Mouse (Mus musculus): ENCODE results near the gene Ddt. TPM values are rescaled to one million over a fixed set of nuclear protein-coding genes. Genes with fewer than 3 reads are reported as not detected.
A peak's percentile ranks its signal among the peaks of the same experiment; 100 is the strongest.

Gene Ddt
- polyA plus RNA-seq, 1 experiment from 2014 or later, result 55.9 TPM

DNA sequence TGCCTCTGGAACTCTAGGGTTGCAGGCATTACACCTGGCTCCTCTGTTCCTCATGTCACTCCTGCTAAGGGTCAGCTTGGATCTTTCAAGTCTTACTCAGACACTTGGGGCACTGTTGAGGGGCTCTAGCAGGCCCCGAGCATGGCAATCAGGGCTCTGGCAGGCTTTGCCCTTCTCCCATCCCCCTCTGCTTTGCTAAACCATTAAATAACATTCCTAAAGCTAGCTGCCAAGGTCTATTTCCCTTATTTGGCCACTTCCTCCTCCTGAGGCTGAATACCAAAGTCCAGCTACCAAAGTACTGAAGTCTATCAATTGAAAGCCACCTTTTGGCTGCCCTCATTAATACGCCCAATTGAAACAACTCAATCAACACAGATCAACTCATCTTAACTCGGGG lies 21.7 kb upstream of the Ddt start:
- Histone ChIP-seq H3K4me3 (replicated peaks; ENCODE audit: low read length) (no peak overlapping the region), H3K4me1 (replicated peaks; ENCODE audit: control insufficient read depth, insufficient read depth, low read length) (peaks cover 21% of the 10 kb centered on the region), H3K9me3 (ENCODE audit: control insufficient read depth, low read length) (no peaks in the 10 kb centered on the region), H3K9ac (replicated peaks; ENCODE audit: low read depth, low read length) (no peak overlapping the region), H3K4me2 (ENCODE audit: low read length) (no peak overlapping the region), H3K36me3 (ENCODE audit: control insufficient read depth, insufficient read depth) (no peaks in the 10 kb centered on the region), H3K27me3 (replicated peaks; ENCODE audit: control insufficient read depth, insufficient read depth, low read length) (no peaks in the 10 kb centered on the region; the same call in 1 of the 2 replicates), H3K27ac (ENCODE audit: low read length) (no peak overlapping the region)
- ATAC-seq, result no peak
- 23% methylated on average over 3 of the region's 3 CpGs for WGBS

DNA sequence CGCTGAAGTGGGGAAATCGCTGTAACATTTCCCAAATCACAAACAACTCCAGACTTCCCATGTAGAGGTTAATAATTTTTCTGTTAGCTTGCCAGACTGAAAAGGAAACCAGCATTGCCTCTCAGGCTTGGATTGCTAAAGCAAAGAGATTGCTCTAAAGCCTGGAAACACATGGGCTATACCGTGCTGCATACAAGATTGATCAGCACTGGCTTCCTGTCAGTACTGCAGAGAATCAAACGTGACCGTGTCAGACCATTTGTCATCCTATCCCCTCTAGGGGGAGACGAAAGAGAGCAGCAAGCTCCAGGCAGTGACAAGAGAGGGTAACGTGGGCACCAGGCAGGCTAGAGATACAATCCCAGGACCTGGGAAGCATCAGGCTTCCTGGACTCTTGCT lies 17.6 kb upstream of the Ddt start:
- ATAC-seq, result no peak
- 24% methylated on average over 7 of the region's 7 CpGs for WGBS
- H3K27ac ChIP-seq (ENCODE audit: low read length), result no peak overlapping the region
- H3K9ac ChIP-seq (replicated peaks; ENCODE audit: low read depth, low read length), result no peak overlapping the region
- no peaks in the 10 kb centered on the region for H3K27me3 ChIP-seq (replicated peaks; ENCODE audit: control insufficient read depth, insufficient read depth, low read length)
- no peak overlapping the region for H3K4me2 ChIP-seq (ENCODE audit: low read length)
- no peaks in the 10 kb centered on the region for H3K36me3 ChIP-seq (ENCODE audit: control insufficient read depth, insufficient read depth)
- H3K9me3 ChIP-seq (ENCODE audit: control insufficient read depth, low read length), result no peaks in the 10 kb centered on the region
- 0 out of 2 replicates have a peak, but pooled peaks cover 6% of the 10 kb centered on the region for H3K4me1 ChIP-seq (replicated peaks; ENCODE audit: control insufficient read depth, insufficient read depth, low read length)
- H3K4me3 ChIP-seq (replicated peaks; ENCODE audit: low read length), result no peak overlapping the region

DNA sequence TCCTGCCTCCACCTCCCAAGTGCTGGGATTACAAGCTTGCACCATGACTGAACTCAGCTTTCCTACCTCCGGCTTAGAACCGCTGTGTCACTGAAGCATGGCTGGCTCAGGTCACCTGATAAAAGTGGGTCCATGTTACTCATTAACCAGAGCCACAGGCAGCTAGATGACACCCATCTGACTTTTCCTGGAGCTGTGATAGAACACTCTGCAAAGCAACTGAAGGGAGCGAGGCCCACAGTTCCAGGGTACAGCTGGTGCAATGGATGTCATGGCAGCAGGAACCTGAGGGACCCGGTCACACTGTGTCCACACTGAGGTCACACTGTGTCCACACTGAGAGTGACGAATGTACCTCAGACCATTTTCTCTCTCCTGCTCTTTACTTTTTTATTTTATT lies 16.6 kb upstream of the Ddt start:
- no peak overlapping the region for H3K27ac ChIP-seq (ENCODE audit: low read length)
- H3K27me3 ChIP-seq (replicated peaks; ENCODE audit: control insufficient read depth, insufficient read depth, low read length), result no peaks in the 10 kb centered on the region
- H3K9ac ChIP-seq (replicated peaks; ENCODE audit: low read depth, low read length), result no peak overlapping the region
- no peak overlapping the region for H3K4me2 ChIP-seq (ENCODE audit: low read length)
- H3K9me3 ChIP-seq (ENCODE audit: control insufficient read depth, low read length), result no peaks in the 10 kb centered on the region
- H3K36me3 ChIP-seq (ENCODE audit: control insufficient read depth, insufficient read depth), result no peaks in the 10 kb centered on the region
- H3K4me3 ChIP-seq (replicated peaks; ENCODE audit: low read length), result no peak overlapping the region
- H3K4me1 ChIP-seq (replicated peaks; ENCODE audit: control insufficient read depth, insufficient read depth, low read length), result 0 out of 2 replicates have a peak, but pooled peaks cover 5% of the 10 kb centered on the region
- ATAC-seq, result no peak
- WGBS, result 93% methylated on average over 5 of the region's 5 CpGs

DNA sequence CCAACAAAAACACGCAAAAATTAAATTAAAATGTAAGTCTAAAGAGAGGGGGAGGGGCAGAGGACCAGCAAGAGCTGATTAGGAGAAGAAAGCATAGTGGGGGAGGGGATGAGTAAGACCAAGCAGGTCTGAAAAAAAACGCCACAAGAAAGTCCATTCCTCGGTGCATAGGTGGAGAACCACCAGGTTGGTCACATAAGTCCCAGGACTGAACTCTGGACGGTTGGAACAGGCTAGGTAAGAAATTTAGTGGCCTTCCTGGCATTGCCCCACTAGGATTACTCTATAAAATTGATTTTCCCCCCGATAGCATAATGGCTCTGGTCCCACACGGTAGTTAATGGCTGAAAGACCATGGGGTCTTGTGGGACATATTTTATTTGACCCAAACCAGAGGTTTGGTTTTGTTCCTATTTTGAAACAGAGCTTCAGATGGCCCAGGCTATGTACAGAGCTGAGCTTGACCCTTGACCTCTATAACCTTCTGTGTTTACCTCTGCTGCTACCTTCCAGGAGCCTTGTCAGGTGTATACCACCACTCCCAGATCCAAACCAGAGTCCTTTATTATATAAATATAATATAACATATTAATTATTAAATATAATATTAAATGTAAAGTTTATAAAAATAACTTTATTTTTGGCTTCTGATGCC lies 16.0 kb upstream of the Ddt start:
- no peaks in the 10 kb centered on the region for H3K4me1 ChIP-seq (replicated peaks; ENCODE audit: control insufficient read depth, insufficient read depth, low read length)
- ATAC-seq, result no peak
- no peak overlapping the region for H3K27ac ChIP-seq (ENCODE audit: low read length)
- H3K9ac ChIP-seq (replicated peaks; ENCODE audit: low read depth, low read length), result no peak overlapping the region
- WGBS, result 76% methylated on average over 6 of the region's 6 CpGs
- H3K9me3 ChIP-seq (ENCODE audit: control insufficient read depth, low read length), result no peaks in the 10 kb centered on the region
- no peak overlapping the region for H3K4me3 ChIP-seq (replicated peaks; ENCODE audit: low read length)
- no peaks in the 10 kb centered on the region for H3K27me3 ChIP-seq (replicated peaks; ENCODE audit: control insufficient read depth, insufficient read depth, low read length)
- H3K4me2 ChIP-seq (ENCODE audit: low read length), result no peak overlapping the region
- no peaks in the 10 kb centered on the region for H3K36me3 ChIP-seq (ENCODE audit: control insufficient read depth, insufficient read depth)

DNA sequence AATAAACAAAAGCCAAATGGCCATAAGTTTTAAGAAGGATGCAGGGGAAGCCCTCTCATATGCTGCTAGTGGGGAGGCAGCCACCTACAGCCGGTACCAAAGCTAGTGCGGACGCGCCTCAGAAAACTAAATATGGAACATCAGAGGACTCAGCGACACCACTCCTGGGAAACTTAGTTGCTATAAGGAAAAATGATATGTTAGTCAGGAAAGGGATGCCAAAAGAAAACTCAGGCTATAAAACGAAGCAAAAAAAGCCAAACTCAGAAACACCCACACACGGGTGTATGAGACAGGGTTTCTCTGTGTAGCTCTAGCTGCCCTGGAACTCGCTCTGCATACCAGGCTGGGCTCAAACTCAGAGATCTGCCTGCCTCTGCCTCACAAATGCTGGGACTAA lies 15.1 kb upstream of the Ddt start:
- Histone ChIP-seq H3K4me3 (replicated peaks; ENCODE audit: low read length) (no peak overlapping the region), H3K27ac (ENCODE audit: low read length) (no peak overlapping the region), H3K9me3 (ENCODE audit: control insufficient read depth, low read length) (no peaks in the 10 kb centered on the region), H3K4me2 (ENCODE audit: low read length) (no peak overlapping the region), H3K36me3 (ENCODE audit: control insufficient read depth, insufficient read depth) (no peaks in the 10 kb centered on the region), H3K9ac (replicated peaks; ENCODE audit: low read depth, low read length) (no peak overlapping the region), H3K27me3 (replicated peaks; ENCODE audit: control insufficient read depth, insufficient read depth, low read length) (0 out of 2 replicates have a peak, but pooled peaks cover under 1% of the 10 kb centered on the region), H3K4me1 (replicated peaks; ENCODE audit: control insufficient read depth, insufficient read depth, low read length) (no peaks in the 10 kb centered on the region)
- ATAC-seq, result no peak
- 96% methylated on average over 8 of the region's 8 CpGs for WGBS

DNA sequence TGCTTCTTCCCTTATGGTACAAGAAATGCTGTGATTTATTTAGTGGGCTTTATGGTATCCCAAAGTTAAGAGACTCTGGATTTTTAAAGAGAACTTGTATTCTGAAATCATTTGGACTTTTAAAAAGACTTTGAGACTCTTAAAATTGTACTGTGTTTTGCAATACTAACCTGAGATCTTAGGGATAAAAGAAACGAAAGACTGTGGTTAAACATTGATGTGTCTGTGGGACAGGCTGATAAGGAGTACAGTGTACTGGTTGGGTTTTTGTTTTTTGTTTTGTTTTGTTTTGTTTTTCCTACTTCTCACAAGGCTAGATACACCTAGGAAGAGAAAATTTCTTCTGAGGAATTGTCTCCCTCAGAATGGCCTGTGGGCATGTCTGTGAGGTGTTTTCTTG lies 12.2 kb upstream of the Ddt start:
- no peaks in the 10 kb centered on the region for H3K9me3 ChIP-seq (ENCODE audit: control insufficient read depth, low read length)
- H3K36me3 ChIP-seq (ENCODE audit: control insufficient read depth, insufficient read depth), result no peaks in the 10 kb centered on the region
- H3K4me1 ChIP-seq (replicated peaks; ENCODE audit: control insufficient read depth, insufficient read depth, low read length), result peaks cover 9% of the 10 kb centered on the region
- H3K4me2 ChIP-seq (ENCODE audit: low read length), result no peak overlapping the region
- WGBS, result 80% methylated on average over 1 of the region's 1 CpGs
- H3K4me3 ChIP-seq (replicated peaks; ENCODE audit: low read length), result no peak overlapping the region
- no peak overlapping the region for H3K27ac ChIP-seq (ENCODE audit: low read length)
- peaks cover 6% of the 10 kb centered on the region; the same call in 1 of the 2 replicates for H3K27me3 ChIP-seq (replicated peaks; ENCODE audit: control insufficient read depth, insufficient read depth, low read length)
- no peak overlapping the region for H3K9ac ChIP-seq (replicated peaks; ENCODE audit: low read depth, low read length)
- ATAC-seq, result no peak

DNA sequence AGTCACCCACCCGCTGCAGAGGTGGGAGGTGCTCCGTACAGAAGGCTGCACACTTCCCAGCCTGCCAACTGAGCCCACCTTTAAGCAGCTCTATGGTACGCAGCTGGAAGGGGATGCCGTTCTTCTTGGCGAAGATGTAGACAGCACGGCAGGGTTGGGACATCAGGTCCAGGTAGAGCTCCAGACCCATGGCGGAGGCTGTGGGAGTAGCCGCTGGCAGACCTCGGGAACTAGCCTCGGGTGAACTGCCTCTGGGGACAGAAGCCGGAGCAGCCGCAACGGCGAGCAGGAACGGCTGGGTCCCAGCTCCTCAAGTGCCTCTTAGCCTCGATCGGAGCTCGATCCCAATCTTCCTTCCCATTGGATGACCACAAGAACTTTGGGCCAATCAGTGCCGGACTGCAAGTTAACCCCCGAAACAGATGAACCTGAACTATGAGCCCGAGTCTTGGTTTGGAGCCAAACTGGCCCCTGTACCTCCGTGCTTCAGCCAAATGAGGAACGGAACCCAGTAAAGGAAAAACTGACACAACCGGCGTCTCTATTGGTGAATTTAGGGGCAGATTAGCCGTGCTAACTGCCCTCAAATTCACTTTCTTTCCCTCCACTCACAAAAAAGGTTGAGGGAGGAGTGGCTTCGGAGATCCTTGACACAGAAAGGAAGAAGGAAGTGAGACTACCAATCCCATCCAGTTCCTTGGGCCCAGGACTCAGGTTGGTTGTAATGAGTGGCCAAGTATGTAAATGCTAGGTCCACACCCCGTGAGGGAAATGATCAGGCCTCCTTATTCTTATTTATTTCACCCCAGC lies 7.8 kb upstream of the Ddt start, which contains the start of the genes Gm20441 and Gstt3:
TSS of gene Gm20441 (minus strand) at position 186 of the 810 bp plus-strand sequence.
TSS of gene Gstt3 (minus strand) at position 646 of the 810 bp plus-strand sequence.
- Histone ChIP-seq H3K36me3 (ENCODE audit: control insufficient read depth, insufficient read depth) (no peaks in the 10 kb centered on the region), H3K4me2 (ENCODE audit: low read length) (peak within 1 kb of the TSS; percentile 57), H3K4me3 (replicated peaks; ENCODE audit: low read length) (peak within 1 kb of the TSS; percentile 32), H3K4me1 (replicated peaks; ENCODE audit: control insufficient read depth, insufficient read depth, low read length) (peaks cover 9% of the 10 kb centered on the region), H3K9ac (replicated peaks; ENCODE audit: low read depth, low read length) (peak within 1 kb of the TSS; percentile 39), H3K27ac (ENCODE audit: low read length) (no peak within 1 kb of the TSS), H3K9me3 (ENCODE audit: control insufficient read depth, low read length) (no peaks in the 10 kb centered on the region), H3K27me3 (replicated peaks; ENCODE audit: control insufficient read depth, insufficient read depth, low read length) (peaks cover 18% of the 10 kb centered on the region)
- ATAC-seq, result no peak
- under 1% methylated on average over 28 of the region's 28 CpGs for WGBS

DNA sequence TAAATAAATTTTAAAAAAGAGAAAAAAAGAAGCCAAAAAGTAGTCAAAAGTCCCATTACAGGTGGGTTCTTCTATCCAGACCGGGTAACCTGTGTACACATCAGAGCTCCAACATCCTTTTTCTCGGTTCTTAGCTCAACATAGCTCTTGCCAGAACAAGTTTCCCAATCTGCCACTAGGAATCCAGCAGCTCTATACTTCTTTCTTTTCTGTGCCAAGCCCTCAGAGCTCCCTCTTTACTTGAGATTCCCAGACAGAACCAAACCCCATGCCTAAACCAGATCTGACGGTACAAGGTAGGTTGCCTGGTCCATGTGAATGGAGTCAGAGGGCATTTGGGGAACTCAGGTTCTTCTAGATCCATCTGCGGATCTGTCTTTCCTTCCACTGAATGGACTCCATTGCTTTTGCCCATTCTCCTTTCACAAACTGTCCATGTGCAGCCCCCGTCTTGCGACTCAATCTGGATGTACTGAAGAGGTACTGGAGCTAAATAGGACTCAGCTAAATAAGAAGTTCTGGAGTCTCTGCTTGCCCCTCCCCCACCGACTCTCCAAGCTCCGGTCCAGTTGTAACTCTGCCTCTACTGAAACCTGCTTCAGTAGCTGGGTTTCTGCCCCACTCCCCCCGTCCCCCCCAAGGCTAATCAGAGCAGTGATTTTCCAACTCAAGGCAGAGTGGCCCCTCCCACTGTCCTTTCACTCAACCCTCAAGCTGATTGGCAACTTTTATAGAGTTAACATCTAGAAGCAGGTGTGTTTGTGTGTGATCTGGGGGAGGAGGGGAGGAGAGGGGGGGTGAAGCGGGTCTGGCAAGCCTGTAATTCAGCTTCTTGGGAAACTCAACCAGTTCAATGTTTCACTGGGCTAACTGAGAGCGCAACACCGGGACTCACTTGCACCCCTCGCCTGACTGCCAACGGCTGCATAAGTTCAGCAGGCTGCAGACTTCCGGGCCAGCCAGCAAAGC lies 6.3 kb upstream of the Ddt start:
- no peak overlapping the region for H3K4me2 ChIP-seq (ENCODE audit: low read length)
- H3K9ac ChIP-seq (replicated peaks; ENCODE audit: low read depth, low read length), result no peak overlapping the region
- H3K4me1 ChIP-seq (replicated peaks; ENCODE audit: control insufficient read depth, insufficient read depth, low read length), result peaks cover 9% of the 10 kb centered on the region
- ATAC-seq, result no peak
- 39% methylated on average over 15 of the region's 15 CpGs for WGBS
- H3K27ac ChIP-seq (ENCODE audit: low read length), result no peak overlapping the region
- H3K9me3 ChIP-seq (ENCODE audit: control insufficient read depth, low read length), result no peaks in the 10 kb centered on the region
- H3K4me3 ChIP-seq (replicated peaks; ENCODE audit: low read length), result no peak overlapping the region
- H3K36me3 ChIP-seq (ENCODE audit: control insufficient read depth, insufficient read depth), result no peaks in the 10 kb centered on the region
- peaks cover 18% of the 10 kb centered on the region for H3K27me3 ChIP-seq (replicated peaks; ENCODE audit: control insufficient read depth, insufficient read depth, low read length)

DNA sequence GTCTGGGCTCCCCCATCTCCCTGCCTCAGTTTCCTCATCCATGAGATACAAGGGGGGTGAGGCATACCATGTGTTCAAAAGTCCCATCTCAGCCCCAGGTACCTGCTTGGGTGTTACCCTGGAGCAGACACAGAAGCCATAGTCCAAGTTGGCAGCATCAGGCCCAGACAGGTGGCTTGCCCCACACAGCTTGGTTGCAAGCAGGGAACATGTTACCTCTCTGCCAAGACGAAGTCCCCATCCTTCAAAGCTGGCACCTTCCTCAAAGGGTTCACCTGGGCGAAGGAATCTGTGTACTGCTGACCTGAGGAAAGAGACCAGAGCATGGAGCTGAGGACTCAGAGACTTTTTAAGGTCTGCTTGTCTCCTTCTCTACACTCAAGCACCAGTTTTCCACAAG lies 4.7 kb upstream of the Ddt start:
- Histone ChIP-seq H3K9me3 (ENCODE audit: control insufficient read depth, low read length) (no peaks in the 10 kb centered on the region), H3K27ac (ENCODE audit: low read length) (no peak overlapping the region), H3K9ac (replicated peaks; ENCODE audit: low read depth, low read length) (no peak overlapping the region), H3K4me2 (ENCODE audit: low read length) (no peak overlapping the region), H3K36me3 (ENCODE audit: control insufficient read depth, insufficient read depth) (no peaks in the 10 kb centered on the region), H3K4me3 (replicated peaks; ENCODE audit: low read length) (no peak overlapping the region), H3K27me3 (replicated peaks; ENCODE audit: control insufficient read depth, insufficient read depth, low read length) (peaks cover 16% of the 10 kb centered on the region), H3K4me1 (replicated peaks; ENCODE audit: control insufficient read depth, insufficient read depth, low read length) (peaks cover 10% of the 10 kb centered on the region)
- WGBS, result 79% methylated on average over 2 of the region's 2 CpGs
- ATAC-seq, result no peak
